Mouse (Mus musculus) thymus, adult 2 months (tissue): Measurements from ENCODE around the gene Sypl2. TPM values are rescaled to one million over a fixed set of nuclear protein-coding genes. Genes with fewer than 3 reads are reported as not detected.

ENCODE experiments used
- DNase-seq: peaks from one replicate; pipeline ENCODE4 v3.0.0; 2021
- H3K27ac ChIP-seq: fragments of 200-500 bp; 2 replicates; pipeline ENCODE4 v1.5.1; 2012; ENCODE audit warnings: low read length, control low read depth; ENCODE audit not compliant: control insufficient read depth, insufficient read depth
- H3K27me3 ChIP-seq: fragments of 200-500 bp; 2 replicates; pipeline ENCODE4 v1.6.1; 2012; ENCODE audit warnings: mild to moderate bottlenecking, low read length, moderate library complexity, mixed read lengths; ENCODE audit not compliant: control insufficient read depth, insufficient read depth
- H3K36me3 ChIP-seq: fragments of 200-500 bp; 2 replicates; pipeline ENCODE4 v1.6.1; 2012; ENCODE audit warnings: mild to moderate bottlenecking, low read length, moderate library complexity; ENCODE audit not compliant: control insufficient read depth, insufficient read depth
- H3K4me1 ChIP-seq: fragments of 200-500 bp; replicated peaks from 2 replicates; pipeline ENCODE4 v1.6.1; 2012; ENCODE audit warnings: low read length; ENCODE audit not compliant: control insufficient read depth, insufficient read depth
- H3K4me3 ChIP-seq: fragments of 200-500 bp; 2 replicates; pipeline ENCODE4 v1.5.1; 2012; ENCODE audit warnings: mild to moderate bottlenecking, low read length, control low read depth, moderate library complexity; ENCODE audit not compliant: control insufficient read depth, insufficient read depth
- CTCF ChIP-seq: fragments of 200-500 bp; IDR thresholded peaks from 2 replicates; pipeline ENCODE4 v1.5.1; 2012; ENCODE audit warnings: mild to moderate bottlenecking, control low read depth, low read length, moderate library complexity, borderline replicate concordance; ENCODE audit not compliant: control insufficient read depth, poor library complexity, insufficient read depth; ENCODE audit errors: extremely low read depth
- POLR2A ChIP-seq: fragments of 200-500 bp; IDR thresholded peaks from 2 replicates; pipeline ENCODE4 v1.6.1; 2012; ENCODE audit warnings: mild to moderate bottlenecking, low read length, control low read depth, moderate library complexity; ENCODE audit not compliant: control insufficient read depth, poor library complexity, insufficient read depth; ENCODE audit errors: extremely low read depth
- WGBS: fragments of 180-500 bp; shearing (Covaris S2); methylation state at CpG from one replicate; pipeline ENCODE4 v1.1.7; 2018; 5-methylcytosine and 5-hydroxymethylcytosine counted together
- polyA plus RNA-seq: library from polyadenylated mRNA; depleted of rRNA; stranded (reverse); fragments of >200 nt; gene quantifications from 2 replicates; pipeline ENCODE4 v1.2.3, GENCODE M21; 2012

Gene Sypl2
- polyA plus RNA-seq, 1 experiment: 0.40 TPM

DNA sequence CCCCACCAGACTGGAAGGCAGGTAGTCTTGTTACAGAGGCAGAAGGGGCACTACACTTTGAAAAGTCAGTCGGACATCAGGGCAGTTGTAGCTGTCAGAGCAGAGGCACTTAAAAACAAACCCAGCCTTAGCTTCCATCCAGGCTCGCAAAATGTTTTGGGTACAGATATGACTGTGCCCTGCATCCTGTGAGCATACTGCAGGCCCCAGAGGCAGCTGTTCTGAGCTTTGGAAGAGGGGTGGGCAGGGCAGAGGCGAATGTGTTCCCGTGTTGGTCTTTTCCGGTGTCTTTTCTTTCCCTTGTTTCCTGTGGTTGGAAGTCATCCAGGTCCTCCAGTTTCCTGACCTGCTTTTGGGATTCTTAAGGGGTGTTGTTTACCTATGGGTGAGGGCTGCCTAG lies 36.6 kb downstream of the Sypl2 start:
- no peak for DNase-seq
- Histone ChIP-seq H3K27me3 (no peaks in the 10 kb centered on the region; the same call in 1 of the 2 replicates), H3K27ac (no peak overlapping the region), H3K4me1 (peaks cover 10% of the 10 kb centered on the region), H3K36me3 (no peaks in the 10 kb centered on the region), H3K4me3 (no peak overlapping the region)
- no peak for TF ChIP-seq CTCF
- 86% methylated on average over 5 of the region's 5 CpGs for WGBS

DNA sequence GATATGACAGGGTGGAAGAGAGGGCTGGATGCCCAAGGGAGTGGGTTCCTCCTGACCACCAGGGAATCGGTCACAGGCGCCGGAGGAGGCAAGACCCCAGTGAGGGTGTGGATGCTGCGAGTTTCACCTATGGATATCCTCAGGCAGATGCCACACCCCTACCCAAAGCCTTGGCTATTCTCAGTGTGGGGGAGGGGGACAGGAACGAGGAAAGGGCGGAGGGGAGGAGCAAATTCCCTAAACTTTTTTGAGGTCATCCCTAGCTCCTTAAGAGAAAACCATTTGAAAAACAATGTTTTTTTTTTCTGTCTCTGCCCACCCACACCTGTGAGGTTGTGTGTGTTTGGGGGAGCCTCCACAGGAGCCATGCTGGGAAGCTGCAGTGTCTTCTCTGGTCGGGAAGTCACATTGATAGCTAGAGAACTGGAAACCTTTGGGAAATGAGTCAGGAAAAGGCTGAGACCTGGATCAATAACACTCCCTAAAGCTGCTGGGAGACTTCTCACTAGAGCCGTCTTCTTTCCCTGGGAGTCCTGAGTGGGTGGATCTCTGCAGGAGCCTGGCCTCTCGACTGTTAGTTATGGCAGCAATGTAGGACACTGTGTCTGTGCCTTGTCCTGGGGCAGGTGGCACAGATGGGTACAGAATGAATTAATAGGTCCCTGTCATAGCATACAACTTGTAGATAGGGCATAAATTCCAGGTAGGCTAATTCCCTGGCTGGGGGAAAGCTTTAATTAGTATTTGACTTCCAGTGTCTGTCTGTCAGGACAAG lies 37.5 kb downstream of the Sypl2 start:
- Histone ChIP-seq H3K4me1 (peaks cover 10% of the 10 kb centered on the region), H3K36me3 (no peaks in the 10 kb centered on the region), H3K27ac (no peak overlapping the region), H3K4me3 (no peak overlapping the region), H3K27me3 (no peaks in the 10 kb centered on the region; the same call in 1 of the 2 replicates)
- WGBS: 92% methylated on average over 9 of the region's 9 CpGs
- TF ChIP-seq POLR2A (no peak), CTCF (no peak)
- DNase-seq: no peak

DNA sequence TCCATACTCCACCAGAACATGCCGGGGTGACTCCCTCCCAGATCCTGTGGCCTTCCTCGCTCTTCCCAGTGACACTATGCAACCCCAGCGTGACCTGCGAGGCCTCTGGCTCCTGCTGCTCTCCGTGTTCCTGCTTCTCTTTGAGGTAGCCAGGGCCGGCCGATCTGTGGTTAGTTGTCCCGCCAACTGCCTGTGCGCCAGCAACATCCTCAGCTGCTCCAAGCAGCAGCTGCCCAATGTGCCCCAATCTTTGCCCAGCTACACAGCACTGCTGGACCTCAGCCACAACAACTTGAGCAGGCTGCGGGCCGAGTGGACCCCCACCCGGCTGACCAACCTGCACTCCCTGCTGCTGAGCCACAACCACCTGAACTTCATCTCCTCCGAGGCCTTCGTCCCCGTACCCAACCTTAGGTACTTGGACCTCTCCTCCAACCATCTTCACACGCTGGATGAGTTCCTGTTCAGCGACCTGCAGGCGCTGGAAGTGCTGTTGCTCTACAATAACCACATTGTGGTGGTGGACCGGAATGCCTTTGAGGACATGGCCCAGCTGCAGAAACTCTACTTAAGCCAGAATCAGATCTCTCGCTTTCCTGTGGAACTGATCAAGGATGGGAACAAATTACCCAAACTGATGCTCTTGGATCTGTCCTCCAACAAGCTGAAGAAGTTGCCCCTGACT lies 39.2 kb downstream of the Sypl2 start:
- Histone ChIP-seq H3K36me3 (no peaks in the 10 kb centered on the region), H3K4me1 (peaks cover 10% of the 10 kb centered on the region), H3K27me3 (no peaks in the 10 kb centered on the region; the same call in 1 of the 2 replicates), H3K4me3 (no peak overlapping the region), H3K27ac (no peak overlapping the region)
- DNase-seq: no peak
- TF ChIP-seq CTCF (no peak), POLR2A (no peak)
- 34% methylated on average over 20 of the region's 20 CpGs for WGBS

DNA sequence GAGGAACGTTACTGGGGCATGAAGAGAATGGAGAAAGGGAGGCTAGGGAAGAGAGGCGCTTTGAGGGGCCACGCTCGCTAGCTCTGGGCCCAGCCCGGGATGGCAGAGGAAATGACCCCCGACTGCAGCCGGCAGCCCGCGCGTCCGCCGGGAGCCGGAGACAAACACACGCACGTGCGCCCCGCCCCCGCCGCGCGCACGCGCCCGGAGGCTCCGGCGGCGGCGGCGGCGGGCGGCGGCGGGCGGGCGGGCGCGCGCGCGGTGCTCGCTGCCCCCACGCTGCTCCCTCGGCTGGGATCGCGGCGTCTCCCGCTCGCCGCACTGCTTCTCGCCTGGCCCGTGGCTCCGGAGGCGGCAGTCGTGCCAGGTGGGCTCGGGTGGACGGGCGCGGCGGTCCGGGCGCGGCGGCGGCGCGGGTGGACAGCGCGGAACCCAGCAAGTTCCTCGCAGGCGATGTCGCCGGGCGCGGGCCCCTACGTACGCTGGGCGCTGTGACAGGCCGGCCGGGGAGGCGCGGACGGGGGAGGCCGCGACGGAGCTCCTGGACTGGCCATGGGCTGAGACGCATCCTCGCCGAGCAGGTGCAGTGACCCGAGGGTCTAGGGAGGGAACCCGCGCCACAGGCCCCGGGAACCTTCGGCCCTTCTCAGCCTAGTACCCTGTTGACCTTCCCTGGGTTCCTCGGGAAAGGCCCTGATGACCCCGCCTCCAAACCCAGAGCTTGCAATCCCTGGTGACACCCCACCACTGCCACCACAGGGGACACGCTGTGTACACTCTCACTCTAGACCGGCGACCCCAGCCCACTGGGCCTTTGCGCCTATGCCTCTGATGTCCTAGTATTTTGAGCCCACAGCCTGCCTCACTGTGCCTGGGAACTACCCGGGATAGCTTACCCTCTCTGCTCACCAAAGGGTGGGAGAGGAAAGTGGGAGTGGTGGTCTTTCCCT lies 40.1 kb downstream of the Sypl2 start, which contains the start of gene Amigo1:
Amigo1 (plus strand) TSS at position 238 of the 950 bp plus-strand sequence.
- DNase-seq: peak; percentile 54
- TF ChIP-seq POLR2A: no peak
- no peak for TF ChIP-seq CTCF
- peak within 1 kb of the TSS; percentile 65 for H3K4me3 ChIP-seq
- 9% methylated on average over 92 of the region's 100 CpGs for WGBS
- H3K27ac ChIP-seq: no peak within 1 kb of the TSS
- H3K36me3 ChIP-seq: no peaks in the 10 kb centered on the region
- no peaks in the 10 kb centered on the region; the same call in 1 of the 2 replicates for H3K27me3 ChIP-seq
- peaks cover 10% of the 10 kb centered on the region for H3K4me1 ChIP-seq

DNA sequence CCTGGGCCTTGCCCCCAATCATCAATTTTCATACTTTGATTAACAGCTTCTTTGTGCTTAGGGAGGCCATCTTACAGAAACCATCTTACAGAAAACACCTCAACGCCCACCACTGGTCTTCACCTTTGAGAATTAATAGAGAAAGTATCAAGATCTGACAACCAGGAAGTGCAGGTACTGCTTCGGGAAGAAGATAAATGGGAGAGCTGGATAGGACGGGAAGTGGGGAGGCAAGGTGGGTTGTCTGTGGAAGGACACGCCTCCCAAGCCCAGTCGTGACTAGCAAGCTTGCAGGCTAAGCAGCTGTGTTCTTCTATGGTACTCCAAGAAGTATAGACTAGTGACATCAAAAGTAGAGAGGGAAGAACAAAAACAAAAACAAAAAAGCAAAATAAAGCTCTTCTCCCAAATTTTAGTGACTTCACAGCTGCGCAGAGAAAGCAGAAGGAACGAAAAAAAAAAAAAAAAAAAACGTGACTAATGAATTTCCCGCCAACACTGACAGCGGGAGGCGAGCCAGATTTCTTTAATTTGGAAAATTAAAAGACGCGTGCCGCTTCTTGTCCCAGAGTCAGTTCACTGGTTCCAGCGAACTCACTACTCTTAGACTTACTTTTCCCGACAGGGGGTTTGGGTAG lies 40.9 kb downstream of the Sypl2 start:
- Histone ChIP-seq H3K4me3 (peak overlapping the region; percentile 65), H3K27me3 (no peaks in the 10 kb centered on the region; the same call in 1 of the 2 replicates), H3K27ac (no peak overlapping the region), H3K36me3 (no peaks in the 10 kb centered on the region), H3K4me1 (peaks cover 10% of the 10 kb centered on the region)
- WGBS: 6% methylated on average over 16 of the region's 16 CpGs
- TF ChIP-seq POLR2A (no peak), CTCF (no peak)
- DNase-seq: no peak

DNA sequence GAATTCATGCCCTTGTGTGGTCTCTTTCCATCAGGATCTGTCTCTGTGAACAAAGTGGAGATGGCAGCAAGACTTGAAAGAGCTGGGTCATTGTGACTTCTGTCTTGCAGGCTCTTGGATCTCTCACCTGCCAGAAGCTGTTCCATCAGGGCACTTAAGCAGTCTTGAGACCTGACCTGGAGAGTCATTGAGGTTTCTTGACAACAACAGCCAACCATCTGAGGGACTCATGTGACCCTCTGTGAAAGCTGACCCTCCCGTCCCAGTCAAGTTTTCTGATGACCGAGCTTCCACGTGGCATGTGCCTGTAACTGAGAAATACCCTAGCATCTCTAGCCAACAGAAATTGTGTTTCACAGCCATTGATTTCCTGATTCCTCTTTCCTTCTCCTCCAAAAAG lies 41.7 kb downstream of the Sypl2 start:
- no peak overlapping the region for H3K27ac ChIP-seq
- DNase-seq: no peak
- TF ChIP-seq CTCF (no peak), POLR2A (no peak)
- H3K36me3 ChIP-seq: no peaks in the 10 kb centered on the region
- H3K4me3 ChIP-seq: no peak overlapping the region
- WGBS: 95% methylated on average over 3 of the region's 3 CpGs
- H3K4me1 ChIP-seq: peaks cover 10% of the 10 kb centered on the region
- no peaks in the 10 kb centered on the region; the same call in 1 of the 2 replicates for H3K27me3 ChIP-seq
